Mouse (Mus musculus) layer of hippocampus, postnatal 10 days (tissue): ENCODE results near the gene Dtx4. TPM values are rescaled to one million over a fixed set of nuclear protein-coding genes. Genes with fewer than 3 reads are reported as not detected.
"Not testable (repeated sequence)": the region's sequence is repeated elsewhere in the genome, so short reads cannot be mapped to it uniquely, and the experiment has no call there.

Experiments
- DNase-seq, 2 experiments: peaks; one replicate each; pipeline ENCODE4 v3.0.0; 2021; ENCODE audit warnings: low spot score in 2 of 2
- long read RNA-seq: library from polyadenylated mRNA; stranded (forward); transcript quantifications from one replicate; pipeline ENCODE4 v2.0.0, GENCODE M21; 2023
- total RNA-seq, 2 experiments: library from RNA; stranded (reverse); gene quantifications; 2 replicates each; pipeline ENCODE4 v1.2.3; 2021

Dtx4 gene
- total RNA-seq = 10 to 100 TPM; 48.1 to 55.5 TPM
- long read RNA-seq, full-length matches to known transcripts = 4 of 12 reads
- long read RNA-seq, partial matches to known transcripts = 1 of 12 reads
- long read RNA-seq, other reads (novel, unspliced or antisense) = 7 of 12 reads

DNA sequence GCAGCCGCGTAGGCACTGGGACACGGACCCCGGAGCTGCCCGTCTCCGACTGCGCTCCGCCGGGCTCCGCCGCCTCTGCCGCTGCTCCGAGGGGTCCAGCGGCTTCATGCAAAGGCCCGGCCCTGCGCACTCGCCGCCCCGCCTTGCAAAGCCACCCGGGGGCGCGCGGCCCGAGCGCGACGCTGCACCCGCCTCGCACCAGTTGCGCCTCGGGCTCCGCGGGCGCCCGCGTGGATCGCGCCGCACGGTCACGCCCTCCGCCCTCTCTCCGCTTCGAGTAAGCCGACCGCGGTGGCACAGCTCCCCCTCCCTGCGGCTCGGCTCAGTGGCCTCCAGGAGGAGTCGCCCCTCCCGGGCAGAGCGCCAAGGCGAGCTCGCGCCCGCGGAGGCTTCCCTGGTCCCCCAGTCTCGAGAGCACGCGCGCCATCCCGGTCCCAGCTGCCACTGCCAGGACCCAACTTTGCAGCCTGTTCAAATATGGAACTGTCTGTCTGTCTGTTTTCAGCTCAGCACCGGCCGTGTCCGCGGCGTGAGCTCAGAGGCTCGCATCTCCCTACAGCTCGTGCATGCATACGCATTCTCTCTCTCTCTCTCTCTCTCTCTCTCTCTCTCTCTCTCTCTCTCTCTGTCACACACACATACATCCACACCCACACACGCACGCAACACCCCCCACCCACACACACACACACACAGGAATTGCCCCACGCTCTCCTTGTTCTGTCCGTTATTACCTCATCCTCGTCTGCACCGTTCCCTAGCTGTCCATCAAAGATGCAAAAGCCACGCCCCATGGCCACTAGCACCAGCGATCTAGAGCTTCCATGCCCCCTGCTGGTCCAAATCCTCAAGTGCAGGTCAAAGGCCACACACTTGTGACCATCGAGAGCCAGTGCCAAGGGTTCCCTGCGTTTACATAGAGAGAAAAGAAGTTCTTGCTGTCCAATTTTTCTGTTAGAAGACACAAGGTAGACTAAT is at the start of gene Dtx4:
Dtx4 (minus strand) TSS at position 85 of the 978 bp plus-strand sequence.
- DNase-seq = peak; percentile 96

DNA sequence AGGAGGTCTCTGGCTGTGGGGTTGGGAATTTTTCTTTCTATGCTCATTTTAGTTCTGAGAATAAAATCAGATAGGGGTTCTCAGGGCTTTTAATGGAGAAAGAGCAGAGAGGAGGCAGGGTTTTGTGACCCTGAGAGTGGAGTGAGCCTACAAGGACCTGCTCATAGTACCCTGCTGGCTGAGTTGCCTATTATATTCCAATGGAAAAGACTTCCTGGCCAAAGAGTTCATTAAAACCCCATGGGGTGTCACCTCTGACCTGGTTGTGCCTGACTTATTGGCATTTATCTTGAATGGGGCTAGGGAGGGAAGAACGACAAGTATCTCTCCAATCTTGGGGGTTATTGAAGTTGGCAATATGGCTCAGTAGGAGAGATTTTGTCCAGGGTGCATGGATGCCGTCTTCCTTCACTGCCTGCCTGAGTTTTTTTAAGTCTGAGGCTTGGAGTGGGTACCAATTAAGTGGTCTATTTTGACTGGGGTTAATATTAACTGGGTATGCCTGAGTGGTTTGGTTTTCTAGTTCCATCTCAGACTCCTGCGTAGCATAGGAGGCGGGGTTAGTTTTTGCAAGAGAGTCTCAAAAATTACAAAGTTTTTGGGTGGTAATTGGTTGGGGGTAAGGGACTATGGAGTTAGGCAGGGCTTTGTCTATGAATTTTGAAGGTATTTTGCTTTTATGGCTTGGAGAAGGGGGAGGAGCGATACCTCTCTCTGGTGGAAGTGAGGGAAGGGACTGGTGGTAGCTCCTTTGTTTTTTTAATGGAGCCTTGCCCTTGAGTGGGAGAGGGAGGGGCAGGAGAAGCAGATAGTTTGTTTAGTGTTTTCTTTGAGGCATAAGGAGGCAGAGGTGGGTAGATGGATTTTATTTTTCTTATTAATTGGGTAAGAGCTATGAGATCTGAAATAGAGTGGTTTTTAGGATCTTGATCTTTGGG is 49.0 kb upstream of the Dtx4 start:
- DNase-seq = no peak

DNA sequence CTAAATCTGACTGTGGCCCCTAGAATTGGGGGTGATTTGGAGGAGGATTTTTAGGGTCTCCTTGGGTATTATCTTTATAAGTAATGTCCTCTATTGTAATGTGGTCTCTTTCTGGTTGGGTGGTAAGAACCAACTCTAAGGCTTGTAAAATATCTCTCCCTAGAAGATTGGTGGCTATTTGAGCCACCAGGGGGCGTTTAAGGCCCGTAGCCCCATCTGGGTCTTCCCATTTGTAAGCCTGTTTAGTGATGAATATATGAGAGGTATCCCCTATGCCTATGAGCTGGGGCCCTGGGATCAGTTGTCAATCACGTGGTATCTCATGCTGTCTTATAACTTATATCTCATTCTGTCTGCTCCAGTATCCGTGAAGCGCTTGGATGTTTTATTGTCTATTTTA is 47.9 kb upstream of the Dtx4 start:
- DNase-seq = peak in 1 of 2 experiments; percentile 17

DNA sequence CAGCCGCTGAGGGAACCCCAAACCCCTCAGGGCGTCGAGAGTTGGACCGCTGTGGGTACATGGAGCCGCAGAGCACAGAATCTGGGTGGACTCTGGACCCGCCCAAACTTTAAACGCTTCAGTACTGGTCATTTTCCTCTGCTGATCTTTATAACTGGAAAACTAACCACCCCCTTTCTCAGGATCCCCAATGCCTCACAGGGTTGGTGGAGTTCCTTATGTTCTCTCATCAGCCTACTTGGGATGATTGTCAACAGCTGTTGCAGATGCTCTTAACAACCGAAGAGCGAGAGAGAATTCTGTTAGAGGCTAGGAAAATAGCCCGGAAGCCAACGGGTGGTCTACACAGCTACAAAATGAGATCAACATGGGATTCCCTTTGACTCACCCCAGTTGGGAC is 44.2 kb upstream of the Dtx4 start, which contains the start of gene Fam111a:
Fam111a (plus strand) TSS at position 301 of the 400 bp plus-strand sequence.
- not testable (repeated sequence) for DNase-seq

DNA sequence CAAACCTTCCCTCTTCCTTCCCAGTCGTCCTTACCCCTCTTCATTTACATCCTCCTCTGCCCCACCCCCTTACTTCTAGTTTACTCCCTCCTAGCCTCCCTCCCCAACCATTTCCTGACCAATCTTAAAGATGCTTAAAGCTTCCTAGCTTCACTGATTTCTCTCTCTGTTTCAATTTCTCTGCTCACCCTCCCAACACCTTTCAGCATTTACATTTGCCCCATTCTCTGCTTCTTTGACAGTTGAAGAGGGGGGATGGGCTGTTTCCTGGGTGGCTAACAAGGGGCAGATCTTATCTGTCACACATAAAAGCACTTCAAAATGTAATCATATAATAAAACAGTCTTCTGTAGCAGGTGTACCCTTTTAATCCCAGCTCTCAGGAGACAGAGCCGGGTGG is 40.4 kb upstream of the Dtx4 start:
- no peak for DNase-seq

DNA sequence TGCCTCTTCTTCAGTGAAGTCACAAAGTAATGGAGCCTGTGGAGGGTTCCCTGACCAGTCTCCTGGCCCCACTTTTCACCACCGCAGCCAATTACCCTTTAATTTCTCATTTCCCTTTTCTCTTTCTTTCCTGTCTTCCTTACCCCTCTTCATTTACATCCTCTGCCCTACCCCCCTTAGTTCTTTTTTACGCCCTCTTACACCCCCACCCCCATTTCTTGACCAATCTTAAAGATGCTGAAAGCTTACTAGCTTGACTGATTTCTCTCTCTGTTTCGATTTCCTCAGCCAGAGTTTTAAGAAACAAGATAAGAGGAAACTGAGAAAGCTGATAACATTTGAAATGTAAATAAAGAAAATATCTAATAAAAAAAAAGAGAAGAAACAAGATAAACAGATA is 39.5 kb upstream of the Dtx4 start:
- no peak for DNase-seq

DNA sequence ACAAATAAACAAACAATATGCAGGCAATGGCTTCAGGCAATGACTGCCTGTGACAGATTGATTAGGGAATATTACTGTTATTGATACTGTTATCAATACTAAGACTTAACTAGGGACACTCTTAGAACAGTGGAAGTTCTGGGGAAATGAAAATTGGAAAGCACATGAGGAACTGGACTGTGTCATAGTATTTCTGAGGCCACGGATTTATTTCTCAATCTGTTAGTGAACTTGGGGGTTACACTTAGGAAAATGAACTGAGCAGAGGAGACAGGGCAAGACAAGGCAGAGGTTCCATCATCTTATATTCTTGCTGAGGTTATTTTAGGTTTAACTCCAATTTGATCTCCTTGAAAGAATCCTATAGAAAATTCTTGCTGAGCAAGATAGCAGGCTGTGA is 38.7 kb upstream of the Dtx4 start:
- no peak for DNase-seq

DNA sequence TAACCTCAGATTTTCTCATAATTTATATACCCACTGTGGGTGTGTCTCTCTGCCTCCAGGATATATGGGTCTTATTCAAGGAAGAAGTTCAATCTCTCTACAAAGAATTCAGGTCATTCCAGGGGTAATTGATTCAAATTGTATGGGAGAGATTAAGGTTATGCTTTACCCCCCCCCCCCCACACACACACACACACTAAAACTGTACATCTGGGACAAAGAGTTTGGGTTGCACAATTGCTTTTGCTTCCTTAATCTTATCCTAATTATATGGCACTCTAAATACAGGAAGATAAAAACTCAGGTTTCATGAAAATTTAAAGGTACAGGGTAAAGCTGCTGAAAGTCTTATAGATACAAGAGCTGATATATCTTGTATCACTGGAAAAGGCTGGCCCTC is 35.9 kb upstream of the Dtx4 start:
- DNase-seq = no peak

DNA sequence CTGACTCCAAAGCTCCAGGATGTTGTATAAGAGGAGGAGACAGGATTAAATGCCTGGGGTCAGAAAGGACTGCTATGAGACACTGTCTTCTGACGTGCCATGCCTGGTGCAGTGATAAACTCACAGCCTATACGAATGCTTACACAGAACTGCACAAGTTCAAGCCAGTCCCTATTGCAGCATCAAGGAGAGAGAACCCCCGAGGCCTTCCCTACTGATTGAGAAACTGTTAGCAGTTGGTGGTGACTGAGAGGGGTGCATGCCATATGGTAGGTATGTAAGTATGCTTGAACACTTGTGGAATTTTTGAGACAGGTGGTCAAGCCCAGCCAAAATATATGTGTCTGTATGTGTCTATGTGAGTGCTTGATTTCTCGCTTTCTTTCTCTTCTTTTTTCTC is 22.1 kb upstream of the Dtx4 start:
- no peak for DNase-seq

DNA sequence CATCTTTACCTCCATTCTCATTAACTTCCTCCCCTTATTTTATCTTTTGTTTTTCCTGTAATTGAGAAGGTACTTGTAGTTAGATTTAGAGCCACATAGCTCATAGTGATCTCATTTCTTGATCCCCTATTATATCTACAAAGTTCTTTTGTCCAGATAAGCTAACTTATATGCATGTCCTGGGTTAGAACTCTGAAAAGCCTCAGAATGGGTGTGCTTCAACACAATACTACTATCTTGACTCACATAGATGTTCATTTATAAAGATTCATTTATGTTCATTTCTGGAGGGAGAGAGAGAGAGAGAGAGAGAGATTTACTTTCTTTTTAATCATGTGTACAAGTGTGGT is 17.3 kb upstream of the Dtx4 start:
- DNase-seq = no peak

DNA sequence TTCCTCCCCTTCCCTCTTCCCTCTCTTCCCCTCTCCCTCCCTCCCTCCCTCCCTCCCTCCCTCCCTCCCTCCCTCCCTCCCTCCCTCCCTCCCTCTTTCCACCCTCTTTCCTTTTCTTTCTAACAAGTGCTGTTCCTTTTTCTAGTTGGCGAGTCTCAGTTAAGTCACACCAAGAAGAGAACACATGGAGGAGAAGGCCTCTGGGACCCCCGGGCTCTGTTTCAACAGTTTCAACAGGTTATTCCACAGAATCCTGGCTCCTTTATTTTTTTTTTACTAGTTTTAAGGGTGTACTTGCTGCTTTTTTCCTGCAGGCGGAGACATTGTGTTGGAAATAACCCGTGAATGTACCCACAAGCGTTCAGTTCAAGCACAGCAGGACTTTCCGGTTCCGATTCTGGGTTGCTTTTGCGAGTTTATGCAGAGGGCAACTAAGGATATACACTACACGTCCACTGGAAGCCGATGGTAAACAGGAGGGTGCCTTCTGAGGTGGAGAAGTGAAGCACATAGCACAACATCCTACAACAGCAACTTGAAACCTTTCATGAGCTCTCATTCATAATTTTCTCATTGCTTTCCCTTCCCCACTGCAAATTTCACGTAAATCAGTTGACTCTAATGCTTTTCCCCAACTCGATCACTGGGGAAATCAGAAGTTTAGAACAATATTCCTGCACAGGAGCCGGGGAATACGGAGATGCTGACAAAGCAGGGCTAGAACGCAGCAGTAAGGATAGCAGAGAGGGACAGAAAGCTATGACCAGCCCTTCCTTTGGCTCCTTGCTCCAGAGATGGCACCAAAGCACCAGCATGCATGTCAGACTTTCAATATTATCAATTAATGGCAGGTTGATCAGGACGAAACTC is 16.7 kb upstream of the Dtx4 start:
- DNase-seq = peak; percentile 55 to 74

DNA sequence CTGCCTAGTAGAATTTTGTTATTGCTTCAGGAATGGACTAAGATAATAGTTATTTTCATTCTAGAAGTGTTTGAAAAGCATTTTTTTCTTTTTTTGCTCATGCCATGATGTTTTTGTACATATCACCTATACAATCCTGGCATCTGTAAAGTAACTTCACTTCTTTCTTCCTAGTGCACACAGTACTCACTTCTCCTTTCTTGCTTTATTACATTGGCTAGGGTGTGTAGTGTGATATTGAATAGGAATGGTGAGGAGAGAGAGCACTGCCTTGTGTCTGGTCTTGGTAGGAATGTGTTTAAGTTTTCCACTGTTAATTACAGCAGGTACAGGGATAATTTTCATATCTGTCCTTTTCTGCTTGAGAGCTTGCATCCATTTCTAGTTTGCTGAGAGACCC is 13.4 kb upstream of the Dtx4 start:
- DNase-seq = no peak

DNA sequence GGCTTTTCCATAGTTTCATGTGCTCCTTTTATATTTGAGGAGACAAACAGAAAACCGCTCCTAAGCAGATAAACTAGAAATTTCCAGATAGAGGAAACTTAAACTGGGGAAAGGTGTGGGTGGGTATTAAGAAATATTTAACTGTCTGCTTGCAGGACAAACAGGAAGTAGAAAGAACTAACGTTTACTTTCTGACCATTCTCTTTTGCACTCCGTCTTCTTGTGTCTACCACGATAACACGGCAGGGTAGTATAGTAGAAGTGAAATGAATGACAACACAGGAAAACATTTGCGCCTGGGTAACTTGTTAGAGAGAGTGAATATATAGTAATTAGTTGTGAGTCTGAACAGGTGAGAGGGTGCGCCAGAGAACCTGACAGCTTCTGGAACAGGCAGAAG is 1.5 kb upstream of the Dtx4 start:
- no peak for DNase-seq

DNA sequence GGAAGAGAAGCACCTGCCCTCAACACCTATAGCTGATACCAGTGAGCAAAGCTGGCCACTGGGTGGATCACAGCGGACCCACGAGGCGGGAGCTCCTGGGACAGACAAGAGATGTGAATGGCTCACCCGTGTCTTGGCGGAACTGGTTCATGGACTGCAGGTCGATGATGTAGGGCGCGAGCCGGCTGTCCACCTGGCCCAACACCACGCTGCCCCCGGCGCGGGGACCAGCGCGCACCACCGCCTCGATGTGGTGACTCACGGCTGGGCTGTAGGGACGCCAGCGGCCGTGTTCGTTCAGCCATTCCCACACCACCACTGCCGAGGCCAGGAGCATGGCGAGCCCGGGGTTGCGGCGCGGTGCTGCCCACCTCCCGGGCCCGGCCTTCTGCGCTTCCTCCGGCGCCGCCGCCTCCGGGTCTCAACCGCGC is 358 bp downstream of the Dtx4 start:
- peak in 1 of 2 experiments; percentile 49 for DNase-seq

DNA sequence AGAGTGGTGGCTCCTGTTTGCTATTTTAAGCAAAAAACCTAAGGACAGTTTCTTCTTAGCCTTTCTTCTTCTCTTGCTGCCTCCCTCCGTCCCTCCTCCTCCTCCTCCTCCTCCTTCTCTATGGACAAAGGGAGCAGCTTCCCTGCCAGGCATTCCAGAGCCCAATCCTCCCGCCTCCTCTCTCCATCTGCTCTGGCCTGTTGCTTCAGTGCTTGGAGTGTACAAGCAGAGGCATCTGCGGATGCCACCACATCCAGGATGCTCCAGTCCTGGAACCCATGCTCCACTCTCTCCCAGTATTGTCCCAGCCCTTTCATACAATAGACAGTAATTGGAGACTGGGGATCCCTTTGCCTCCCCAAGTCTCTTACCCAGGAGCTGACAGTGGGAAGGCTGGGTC is 1.1 kb downstream of the Dtx4 start:
- DNase-seq = peak in 1 of 2 experiments; percentile 63

DNA sequence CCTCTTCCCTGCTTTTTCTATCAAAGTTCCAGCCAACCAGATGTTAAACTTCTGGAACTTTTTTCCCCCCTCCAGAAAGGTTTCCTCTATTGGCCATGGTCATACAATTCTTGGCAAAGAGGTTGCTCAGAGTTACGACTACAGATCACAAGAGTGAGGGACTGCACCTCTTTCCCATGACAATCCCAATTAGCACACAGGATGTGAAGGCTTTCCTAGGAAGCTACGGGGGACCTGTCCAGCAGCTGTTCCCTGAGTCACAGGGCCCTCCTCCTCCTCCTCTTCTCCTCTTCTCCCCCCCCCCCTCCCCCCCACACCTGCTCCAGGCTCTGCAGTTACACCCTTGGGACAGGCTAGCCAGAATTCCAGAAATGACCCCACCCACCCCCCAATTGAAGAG is 1.8 kb downstream of the Dtx4 start:
- no peak for DNase-seq

DNA sequence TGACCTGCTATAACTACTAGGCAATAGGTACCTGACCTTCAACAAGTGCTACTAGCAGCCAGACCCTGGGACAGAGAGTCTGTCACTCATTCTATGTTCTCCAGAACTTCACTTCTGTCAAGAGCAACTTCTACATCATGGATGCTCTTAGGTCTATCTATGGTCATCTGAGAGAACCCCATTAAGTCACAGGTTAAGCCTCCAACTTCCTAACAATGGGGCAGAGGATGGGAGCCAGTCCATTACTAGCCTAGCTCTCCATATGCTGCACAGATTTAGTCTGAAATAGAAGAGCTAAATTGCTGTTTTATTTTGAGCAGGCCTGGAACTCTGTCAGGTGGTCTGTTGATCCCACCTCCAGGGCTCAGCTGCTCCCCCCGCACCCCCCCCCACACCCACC is 2.3 kb downstream of the Dtx4 start:
- no peak for DNase-seq

DNA sequence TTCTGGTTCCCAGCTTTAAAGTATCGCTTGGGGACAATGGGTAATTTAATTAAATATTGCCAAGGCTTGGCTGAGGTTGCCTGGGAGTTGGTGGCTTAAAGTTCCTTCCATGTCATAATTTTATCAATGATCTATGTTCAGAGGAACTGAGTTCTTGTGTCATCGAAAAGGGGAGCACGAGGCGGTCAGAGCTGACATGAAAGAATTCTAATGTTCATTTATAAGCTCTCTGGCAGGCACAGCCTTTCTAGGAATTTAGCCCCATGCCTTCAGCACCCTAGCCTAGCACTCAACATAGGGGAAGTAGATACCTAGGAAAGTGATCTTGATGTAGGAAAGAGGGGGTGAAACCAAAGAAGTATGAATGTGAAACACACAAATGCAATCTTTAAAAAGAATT is 2.9 kb downstream of the Dtx4 start:
- no peak for DNase-seq

DNA sequence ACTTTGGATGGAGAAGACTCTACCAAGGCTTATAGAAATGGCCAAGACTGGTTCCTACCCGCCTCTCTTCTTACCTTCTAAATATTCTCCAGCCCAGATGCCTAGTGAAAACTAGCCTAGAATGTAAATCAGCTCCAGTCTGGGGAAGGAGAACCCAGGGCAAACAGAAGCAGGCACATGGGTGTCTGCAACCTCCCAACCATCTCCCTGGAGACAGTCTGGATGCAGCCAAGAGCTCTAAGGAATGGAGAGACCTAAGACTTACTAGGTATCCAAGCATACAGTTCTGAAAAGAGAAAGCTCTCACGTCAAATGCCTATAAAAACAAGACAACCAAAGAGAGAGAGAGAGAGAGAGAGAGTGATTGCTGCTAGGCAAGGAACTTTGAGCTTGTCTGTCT is 3.3 kb downstream of the Dtx4 start:
- no peak for DNase-seq

DNA sequence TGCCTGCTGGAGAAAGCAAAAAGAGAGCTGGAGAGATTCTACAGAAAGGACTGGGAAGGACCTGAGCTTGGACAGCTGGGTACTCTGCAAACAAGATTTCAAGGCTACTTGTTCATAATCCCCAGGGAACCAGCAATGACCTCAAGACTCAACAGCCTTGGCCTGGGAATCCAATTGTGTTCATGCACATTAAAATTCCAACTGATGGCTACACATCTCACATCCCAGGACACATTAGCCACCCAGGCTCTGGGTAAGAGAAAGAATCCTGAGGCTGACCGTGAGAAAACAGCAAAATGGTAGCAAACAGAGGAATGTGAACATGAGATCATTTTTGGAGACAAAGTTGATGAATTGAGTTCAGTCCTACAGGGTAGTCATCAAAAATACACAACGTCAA is 5.0 kb downstream of the Dtx4 start:
- DNase-seq = no peak
